Mouse (Mus musculus) kidney, postnatal 0 days (tissue): ENCODE results near the gene Gm10300. TPM values are rescaled to one million over a fixed set of nuclear protein-coding genes. Genes with fewer than 3 reads are reported as not detected.

Source experiments
- ATAC-seq: fragments of 200-750 bp; cut with Nextera tagmentation; replicated peaks from 2 replicates; pipeline ENCODE4 v1.8.0; 2017; ENCODE audit warnings: low read depth, moderate number of reproducible peaks, moderate TSS enrichment, moderate library complexity; ENCODE audit not compliant: low FRiP score
- DNase-seq: peaks from one replicate; pipeline ENCODE4 v3.0.0-alpha.2; 2016; ENCODE audit warnings: low spot score
- H3K27ac ChIP-seq: fragments of 300-500 bp; sonication (generic); 2 replicates; pipeline ENCODE4 v1.5.1; 2014; ENCODE audit warnings: mild to moderate bottlenecking
- H3K27me3 ChIP-seq: fragments of 300-500 bp; sonication (generic); 2 replicates; pipeline ENCODE4 v1.6.1; 2014; ENCODE audit warnings: low read length, mixed read lengths; ENCODE audit not compliant: insufficient read depth
- H3K36me3 ChIP-seq: fragments of 300-500 bp; sonication (generic); 2 replicates; pipeline ENCODE4 v1.6.1; 2014; ENCODE audit warnings: low read length, mixed read lengths; ENCODE audit not compliant: insufficient read depth
- H3K4me1 ChIP-seq: fragments of 300-500 bp; sonication (generic); replicated peaks from 2 replicates; pipeline ENCODE4 v1.6.1; 2014; ENCODE audit warnings: antibody characterized with exemption, low read length, mixed read lengths; ENCODE audit not compliant: insufficient read depth
- H3K4me2 ChIP-seq: fragments of 300-500 bp; sonication (generic); 2 replicates; pipeline ENCODE4 v1.6.1; 2014; ENCODE audit warnings: mild to moderate bottlenecking, low read length, moderate library complexity, mixed read lengths
- H3K4me3 ChIP-seq: fragments of 300-500 bp; sonication (generic); replicated peaks from 2 replicates; pipeline ENCODE4 v1.5.1; 2014; ENCODE audit warnings: low read depth, low read length
- H3K9ac ChIP-seq: fragments of 300-500 bp; sonication (generic); 2 replicates; pipeline ENCODE4 v1.6.1; 2014; ENCODE audit warnings: low read depth, low read length
- H3K9me3 ChIP-seq: fragments of 300-500 bp; sonication (generic); replicated peaks from 2 replicates; pipeline ENCODE4 v1.6.1; 2016; ENCODE audit warnings: low read length, inconsistent platforms, mixed read lengths
- CTCF ChIP-seq: IDR thresholded peaks from 2 replicates; pipeline ENCODE4 v1.5.1; 2016; ENCODE audit warnings: antibody characterized with exemption, low read depth, mild to moderate bottlenecking, moderate library complexity
- WGBS: fragments of 180-500 bp; shearing (Covaris S2); extraction: QIAGEN DNeasy Blood & Tissue Kit; methylation state at CpG from one replicate; pipeline ENCODE4 v1.1.7; 2014; 5-methylcytosine and 5-hydroxymethylcytosine counted together
- polyA plus RNA-seq: library from polyadenylated mRNA; unstranded; fragments of >200 nt; fragmentation: Nextera tagmentation; extraction: Ambion mirVana; gene quantifications from 2 replicates; pipeline ENCODE4 v1.2.1, GENCODE M21; 2015

Gm10300 gene
- polyA plus RNA-seq, 1 experiment from 2014 or later, result 0.08 TPM

DNA sequence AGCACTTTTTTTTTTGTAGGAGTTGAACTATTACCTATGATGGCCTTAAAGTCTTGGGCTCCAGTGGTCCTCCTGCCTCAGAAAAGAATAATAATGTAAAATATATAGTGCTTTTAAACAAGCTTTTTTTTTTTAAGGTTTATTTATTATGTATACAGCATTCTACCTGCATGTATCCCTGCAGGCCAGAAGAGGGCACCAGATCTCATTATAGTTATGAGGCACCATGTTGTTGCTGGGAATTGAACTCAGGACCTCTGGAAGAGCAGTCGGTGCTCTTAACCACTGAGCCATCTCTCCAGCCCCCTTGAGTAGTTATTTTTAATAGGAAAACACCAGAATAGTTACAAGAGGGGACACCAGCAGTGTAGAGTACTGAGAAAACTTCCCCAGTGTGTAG lies 41.3 kb upstream of the Gm10300 start:
- 85% methylated on average over 1 of the region's 1 CpGs for WGBS
- H3K9me3 ChIP-seq, result no peaks in the 10 kb centered on the region

DNA sequence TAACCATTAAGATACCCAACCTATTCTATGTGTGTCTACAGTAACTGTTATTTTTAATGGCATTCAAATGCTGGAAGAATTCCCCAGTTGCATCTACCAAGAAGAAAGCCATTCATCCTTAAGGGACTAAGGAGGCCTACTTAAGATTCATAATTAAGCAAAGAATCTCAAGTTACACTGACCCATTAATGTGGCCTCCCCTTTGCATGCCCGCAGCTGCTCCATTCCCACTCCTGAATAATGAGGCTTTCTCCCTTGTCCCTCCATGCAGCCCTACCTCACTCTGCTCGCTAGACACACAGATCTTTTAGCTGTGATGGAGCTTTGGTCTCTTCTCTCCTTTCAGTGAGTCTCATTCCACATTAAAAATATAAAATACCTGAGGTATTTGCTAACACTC lies 40.3 kb upstream of the Gm10300 start:
- Histone ChIP-seq H3K9me3 (no peaks in the 10 kb centered on the region), H3K27me3 (no peaks in the 10 kb centered on the region), H3K36me3 (no peaks in the 10 kb centered on the region), H3K4me2 (no peak overlapping the region), H3K4me1 (0 out of 2 replicates have a peak, but pooled peaks cover 4% of the 10 kb centered on the region), H3K27ac (no peak overlapping the region), H3K9ac (no peak overlapping the region), H3K4me3 (no peak overlapping the region)
- 26% methylated on average over 2 of the region's 2 CpGs for WGBS
- no peak for TF ChIP-seq CTCF
- ATAC-seq (no peak), DNase-seq (no peak)

More for the DNA sequence above, 41.3 kb upstream of the Gm10300 start:
- no peak for ATAC-seq
- DNase-seq, result no peak
- Histone ChIP-seq H3K4me2 (no peak overlapping the region), H3K36me3 (no peaks in the 10 kb centered on the region), H3K4me1 (0 out of 2 replicates have a peak, but pooled peaks cover 4% of the 10 kb centered on the region), H3K4me3 (no peak overlapping the region), H3K27ac (no peak overlapping the region), H3K27me3 (no peaks in the 10 kb centered on the region), H3K9ac (no peak overlapping the region)
- peak; percentile 62 for TF ChIP-seq CTCF

DNA sequence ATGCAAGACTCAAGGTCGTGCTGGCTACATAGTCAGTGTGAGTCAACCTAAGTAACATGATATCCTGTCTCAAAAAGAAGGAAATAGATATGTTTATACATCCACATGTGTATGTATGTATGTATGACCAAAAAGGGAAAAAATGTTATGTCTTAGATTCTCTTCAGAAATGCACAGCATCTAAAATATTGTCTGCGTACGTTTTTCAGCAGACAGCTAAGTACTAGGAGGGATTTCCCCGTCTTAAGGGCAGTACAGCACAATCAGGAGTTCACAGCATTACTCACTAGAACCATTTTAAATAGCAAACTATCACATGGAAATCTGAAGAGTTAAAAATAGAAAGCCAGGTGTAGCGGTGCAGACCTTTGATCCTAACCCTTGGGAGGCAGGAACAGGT lies 37.4 kb upstream of the Gm10300 start:
- DNase-seq (no peak), ATAC-seq (no peak)
- WGBS, result 64% methylated on average over 5 of the region's 5 CpGs

DNA sequence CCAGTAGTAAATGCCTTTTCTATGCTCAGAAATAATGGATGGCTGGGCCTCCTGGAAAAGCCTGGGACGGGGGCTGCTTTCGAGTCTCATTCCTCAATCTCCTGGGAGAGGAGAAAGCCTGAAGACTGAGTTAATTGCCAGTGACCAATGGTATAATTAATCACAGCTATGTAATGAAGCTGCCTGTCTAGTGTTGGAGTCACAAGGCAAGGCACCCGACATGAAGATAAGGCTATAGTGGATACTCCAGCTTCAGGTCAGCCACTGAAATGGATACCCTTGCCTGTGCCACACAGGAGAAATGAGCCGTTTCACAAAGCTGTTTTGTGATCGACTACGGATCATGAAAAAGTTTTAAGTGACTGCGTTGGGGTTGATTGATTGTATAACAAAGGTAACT lies 36.5 kb upstream of the Gm10300 start:
- H3K4me1 ChIP-seq, result 0 out of 2 replicates have a peak, but pooled peaks cover 4% of the 10 kb centered on the region
- no peak for TF ChIP-seq CTCF
- no peak overlapping the region for H3K4me2 ChIP-seq
- H3K4me3 ChIP-seq, result no peak overlapping the region
- no peak overlapping the region for H3K9ac ChIP-seq
- H3K36me3 ChIP-seq, result no peaks in the 10 kb centered on the region
- ATAC-seq, result 0 out of 2 replicates have a peak, but pooled peaks have one; percentile 46
- H3K27ac ChIP-seq, result no peak overlapping the region
- peak; percentile 85 for DNase-seq
- H3K27me3 ChIP-seq, result no peaks in the 10 kb centered on the region
- H3K9me3 ChIP-seq, result no peaks in the 10 kb centered on the region
- 29% methylated on average over 7 of the region's 7 CpGs for WGBS

More for the DNA sequence above, 37.4 kb upstream of the Gm10300 start:
- TF ChIP-seq CTCF, result no peak
- Histone ChIP-seq H3K4me3 (no peak overlapping the region), H3K36me3 (no peaks in the 10 kb centered on the region), H3K9me3 (no peaks in the 10 kb centered on the region), H3K4me1 (0 out of 2 replicates have a peak, but pooled peaks cover 4% of the 10 kb centered on the region), H3K27me3 (no peaks in the 10 kb centered on the region), H3K27ac (no peak overlapping the region), H3K9ac (no peak overlapping the region), H3K4me2 (no peak overlapping the region)

DNA sequence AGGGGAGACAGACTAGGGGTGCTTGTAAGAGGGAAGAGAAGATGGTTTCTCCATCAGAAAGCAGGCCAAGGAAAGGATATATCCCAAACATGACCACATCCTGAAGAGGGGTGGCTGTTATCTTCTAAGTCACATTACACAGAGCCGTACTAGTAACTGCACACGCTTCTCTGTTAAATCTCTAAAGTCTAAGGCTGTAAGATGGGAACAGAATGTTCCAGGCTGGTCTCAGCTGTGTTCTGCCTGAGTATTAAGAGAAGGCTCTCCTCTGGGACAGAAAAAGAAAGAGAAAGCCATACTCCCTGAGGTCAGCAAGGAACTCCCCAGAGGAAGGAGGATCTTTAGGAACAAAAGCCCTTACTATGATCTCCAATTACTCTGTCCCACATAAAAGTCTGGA lies 35.7 kb upstream of the Gm10300 start:
- Histone ChIP-seq H3K36me3 (no peaks in the 10 kb centered on the region), H3K27me3 (no peaks in the 10 kb centered on the region), H3K4me3 (no peak overlapping the region), H3K4me2 (no peak overlapping the region), H3K9ac (no peak overlapping the region), H3K27ac (no peak overlapping the region), H3K4me1 (0 out of 2 replicates have a peak, but pooled peaks cover 4% of the 10 kb centered on the region), H3K9me3 (no peaks in the 10 kb centered on the region)
- TF ChIP-seq CTCF, result no peak
- DNase-seq (peak; percentile 21), ATAC-seq (no peak)
- WGBS, result 85% methylated on average over 2 of the region's 2 CpGs

DNA sequence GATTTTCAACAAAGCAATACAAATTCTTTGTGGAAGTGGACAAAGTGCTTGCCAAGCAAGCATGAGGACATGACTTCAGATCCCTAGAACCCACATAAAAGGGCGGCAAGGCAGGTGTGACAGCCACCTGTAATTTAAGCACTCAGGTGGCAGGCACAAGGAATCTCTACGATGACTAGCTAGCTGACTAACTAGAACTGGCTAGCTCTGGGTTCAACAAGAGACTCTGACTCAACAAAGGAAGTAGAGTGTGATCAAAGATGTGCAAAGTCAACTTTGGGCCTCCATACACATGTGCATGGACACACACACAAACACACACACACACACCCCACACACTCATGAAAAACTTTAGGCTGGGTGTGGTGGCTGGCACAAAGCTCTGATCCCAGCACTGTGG lies 35.0 kb upstream of the Gm10300 start:
- no peak overlapping the region for H3K4me2 ChIP-seq
- TF ChIP-seq CTCF, result no peak
- no peak overlapping the region for H3K27ac ChIP-seq
- H3K9me3 ChIP-seq, result no peaks in the 10 kb centered on the region
- DNase-seq, result no peak
- H3K36me3 ChIP-seq, result no peaks in the 10 kb centered on the region
- no peak for ATAC-seq
- no peaks in the 10 kb centered on the region for H3K27me3 ChIP-seq
- H3K4me1 ChIP-seq, result no peaks in the 10 kb centered on the region
- WGBS, result 73% methylated on average over 2 of the region's 2 CpGs
- H3K9ac ChIP-seq, result no peak overlapping the region
- no peak overlapping the region for H3K4me3 ChIP-seq
